Mouse (Mus musculus): ENCODE measurements around the gene Pitpnc1.
A peak's percentile ranks its signal among the peaks of the same experiment; 100 is the strongest.

Gene Pitpnc1

DNA sequence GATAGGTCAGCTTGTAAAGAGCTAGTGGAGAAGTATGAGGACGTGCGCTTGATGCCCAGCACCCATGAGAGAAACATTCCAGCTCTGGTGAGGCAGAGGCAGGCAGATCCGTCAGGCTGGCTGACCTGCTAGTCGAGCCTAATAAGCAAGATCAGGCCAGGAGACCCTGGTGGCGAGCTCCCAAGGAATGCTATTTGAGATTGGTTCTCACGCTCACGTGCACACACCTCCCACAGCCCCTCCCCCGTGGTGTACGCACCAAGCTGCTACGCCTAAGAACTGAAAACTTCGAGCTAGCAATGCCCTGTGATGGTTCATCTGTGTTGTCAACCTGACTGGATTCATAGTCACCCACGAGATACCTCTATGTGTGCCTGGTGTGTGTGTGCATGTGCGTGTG, 148.3 kb downstream of the Pitpnc1 start:
- DNase-seq = no peak

DNA sequence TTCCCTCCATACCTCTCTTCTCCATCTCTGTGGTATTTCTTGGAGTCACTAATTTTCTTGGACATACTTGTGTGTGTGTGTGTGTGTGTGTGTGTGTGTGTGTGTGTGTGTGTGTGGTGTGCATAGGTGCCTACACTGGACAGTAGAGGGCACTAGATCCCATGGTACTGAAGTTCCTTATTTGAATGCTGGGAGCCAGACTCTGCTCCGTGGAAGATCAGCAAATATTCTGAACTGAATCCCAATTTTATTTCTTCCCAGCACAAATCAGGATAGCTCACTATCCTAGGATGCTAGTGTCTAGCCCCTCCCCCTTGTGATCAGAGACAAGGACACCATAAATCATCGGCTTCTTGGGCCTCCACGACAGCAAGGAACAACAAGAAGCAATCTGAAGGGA, 148.7 kb downstream of the Pitpnc1 start:
- DNase-seq = no peak

DNA sequence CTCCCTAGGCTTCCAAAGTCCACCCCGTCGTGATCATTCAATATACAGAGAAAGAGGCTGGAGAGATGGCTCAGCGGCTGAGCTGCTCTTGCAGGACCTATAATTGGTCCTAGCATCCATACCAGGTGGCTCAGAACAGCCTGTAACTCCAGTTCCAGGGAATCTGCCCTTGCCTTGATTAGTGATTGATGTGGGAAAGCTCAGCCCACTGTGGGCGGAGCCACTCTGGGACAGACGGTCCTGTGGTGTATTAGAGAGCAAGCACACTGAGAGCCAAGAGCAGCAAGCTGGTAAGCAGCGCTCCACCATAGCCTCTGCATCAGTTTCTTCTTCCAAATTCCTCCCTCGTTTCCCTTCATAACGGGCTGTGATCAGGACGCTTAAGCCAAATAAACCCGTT, 150.6 kb downstream of the Pitpnc1 start:
- no peak for DNase-seq

DNA sequence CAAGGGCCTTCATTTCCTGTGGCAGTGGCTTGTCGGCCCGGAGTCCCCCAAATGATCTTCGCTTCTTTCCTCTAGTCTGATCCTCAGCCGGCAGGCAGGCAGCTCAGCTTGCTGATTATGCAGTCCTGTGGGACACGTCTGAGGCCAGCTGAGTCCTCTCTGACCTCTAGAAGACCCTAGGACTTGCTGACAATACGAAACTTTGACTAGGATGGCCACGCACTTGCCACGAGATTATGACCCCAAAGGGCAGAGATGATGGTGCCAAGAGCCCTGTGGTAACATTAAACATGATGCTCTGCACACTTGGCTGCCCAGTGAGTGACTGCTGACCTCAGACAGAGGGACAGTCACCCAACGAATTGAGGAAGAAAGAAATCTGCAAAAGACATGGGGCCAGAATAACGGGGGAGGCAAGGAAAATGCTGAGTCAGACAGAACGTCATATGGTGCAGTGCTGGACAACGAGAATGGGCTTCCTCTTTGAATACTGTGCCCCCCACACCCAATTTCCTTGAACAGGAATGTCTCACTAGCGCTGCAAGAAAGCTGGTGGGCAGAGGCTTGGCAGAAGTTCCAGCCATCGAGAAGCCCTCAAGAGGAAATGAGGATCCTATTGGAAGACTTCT, 152.7 kb downstream of the Pitpnc1 start:
- DNase-seq = no peak

DNA sequence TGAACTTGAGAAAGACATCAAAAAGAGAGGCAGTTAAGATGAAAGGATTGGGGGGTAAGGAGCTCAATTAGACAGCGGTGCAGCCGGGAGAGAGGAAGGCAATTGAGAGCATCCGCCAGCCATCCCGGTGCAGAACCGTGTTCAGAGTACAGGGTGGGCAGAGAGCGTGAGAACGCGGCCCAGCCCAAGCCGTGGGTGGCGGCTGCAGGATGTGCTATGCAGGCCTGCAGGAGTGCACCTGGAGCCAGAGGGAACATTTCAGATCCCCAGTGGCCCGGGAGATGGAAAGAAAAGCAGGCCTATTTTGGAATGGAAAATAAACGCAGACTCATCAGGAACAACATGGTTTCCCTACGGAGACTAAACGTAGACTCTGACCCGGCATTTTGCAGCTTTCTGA, 155.0 kb downstream of the Pitpnc1 start:
- no peak for DNase-seq

DNA sequence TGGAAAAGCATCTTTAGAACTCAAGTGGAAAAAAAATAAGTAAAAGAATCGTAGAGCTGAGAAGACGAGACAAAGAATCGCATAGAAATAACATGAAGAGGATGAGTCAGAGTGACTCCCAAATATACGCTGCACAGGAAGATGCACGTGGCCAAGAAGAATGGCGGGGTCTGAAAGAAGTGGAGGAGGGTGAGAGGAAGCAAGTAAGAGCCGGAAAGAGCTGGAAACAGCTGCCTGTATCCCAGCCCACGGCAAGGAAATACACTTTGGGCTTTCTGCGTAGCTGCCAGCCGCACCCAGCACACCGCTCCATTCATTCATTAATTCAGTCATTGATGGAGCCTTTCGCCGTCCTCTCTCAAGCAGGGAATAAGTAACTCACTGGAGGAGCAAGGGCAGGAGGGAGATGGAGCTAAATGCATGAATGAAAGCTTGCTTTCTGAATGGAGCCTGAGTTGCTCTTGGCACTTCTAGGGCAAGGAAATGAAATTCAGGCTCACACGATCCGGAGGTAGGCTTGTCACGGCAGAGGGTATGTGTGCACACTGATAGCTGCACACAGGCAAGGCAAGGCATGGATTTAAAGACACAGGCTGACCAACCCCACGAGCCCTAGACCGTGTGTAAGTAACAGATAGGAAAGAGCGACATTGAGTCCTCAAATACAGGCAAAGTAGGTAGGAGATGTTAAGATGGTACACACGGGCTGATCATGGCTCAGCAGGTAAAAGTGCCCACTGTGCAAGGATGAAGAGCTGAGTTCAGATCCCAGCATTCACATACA, 160.0 kb downstream of the Pitpnc1 start:
- no peak for DNase-seq

DNA sequence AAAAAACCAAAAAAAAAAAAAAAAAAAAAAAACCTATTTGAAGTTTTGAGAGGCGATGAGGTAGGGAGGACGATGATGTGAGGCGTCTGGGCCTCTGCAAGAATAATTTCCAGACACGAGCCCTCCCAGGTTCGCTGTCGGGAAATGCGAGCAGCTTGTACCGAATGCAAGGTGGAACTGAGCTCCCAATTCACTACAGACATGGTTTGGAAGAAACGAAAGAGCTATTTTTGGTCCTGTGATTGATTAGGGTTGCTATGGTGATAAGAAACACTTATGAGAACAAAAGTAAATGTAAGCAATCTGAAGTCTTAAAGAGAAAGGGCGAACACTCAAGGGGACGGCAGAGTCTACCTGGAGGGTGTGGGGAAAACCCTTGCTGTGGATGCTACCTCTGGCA, 164.3 kb downstream of the Pitpnc1 start:
- no peak for DNase-seq

DNA sequence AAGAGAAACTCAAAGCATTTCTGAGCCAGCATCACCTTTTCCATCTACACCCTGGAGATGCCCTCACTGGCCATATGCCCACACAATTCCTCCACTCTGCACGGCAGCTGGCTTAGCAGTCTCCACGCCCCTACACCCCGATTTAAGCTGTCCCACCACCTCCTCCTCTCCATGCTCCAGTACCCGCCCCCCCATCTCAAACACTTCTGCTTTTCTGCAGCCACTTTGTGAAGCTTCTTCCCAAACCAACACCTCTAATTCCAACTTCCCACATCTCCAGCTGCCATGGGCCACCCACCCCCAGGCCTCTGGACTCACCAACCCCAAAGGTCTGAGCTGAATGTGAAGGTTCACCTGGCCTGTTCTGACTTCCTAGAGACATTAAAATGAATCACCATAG, 168.4 kb downstream of the Pitpnc1 start:
- no peak for DNase-seq

DNA sequence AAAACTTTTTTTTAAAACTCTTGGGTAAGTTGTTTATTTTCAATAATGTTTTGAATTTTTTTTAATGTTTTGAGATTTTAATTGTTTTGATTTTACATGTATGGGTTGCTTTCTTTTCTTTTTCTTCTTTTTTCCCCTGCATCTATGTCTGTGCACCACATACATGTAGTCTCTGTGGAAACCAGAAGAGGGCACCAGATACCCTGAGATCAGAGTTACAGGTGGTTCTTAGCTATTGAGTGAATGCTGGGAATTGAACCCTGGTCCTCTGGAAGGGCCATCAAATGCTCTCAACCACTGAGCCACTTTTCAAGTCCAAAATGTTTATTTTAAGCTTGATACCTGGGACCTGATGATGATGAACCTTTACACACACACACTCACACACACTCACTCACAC, 170.3 kb downstream of the Pitpnc1 start:
- no peak for DNase-seq

DNA sequence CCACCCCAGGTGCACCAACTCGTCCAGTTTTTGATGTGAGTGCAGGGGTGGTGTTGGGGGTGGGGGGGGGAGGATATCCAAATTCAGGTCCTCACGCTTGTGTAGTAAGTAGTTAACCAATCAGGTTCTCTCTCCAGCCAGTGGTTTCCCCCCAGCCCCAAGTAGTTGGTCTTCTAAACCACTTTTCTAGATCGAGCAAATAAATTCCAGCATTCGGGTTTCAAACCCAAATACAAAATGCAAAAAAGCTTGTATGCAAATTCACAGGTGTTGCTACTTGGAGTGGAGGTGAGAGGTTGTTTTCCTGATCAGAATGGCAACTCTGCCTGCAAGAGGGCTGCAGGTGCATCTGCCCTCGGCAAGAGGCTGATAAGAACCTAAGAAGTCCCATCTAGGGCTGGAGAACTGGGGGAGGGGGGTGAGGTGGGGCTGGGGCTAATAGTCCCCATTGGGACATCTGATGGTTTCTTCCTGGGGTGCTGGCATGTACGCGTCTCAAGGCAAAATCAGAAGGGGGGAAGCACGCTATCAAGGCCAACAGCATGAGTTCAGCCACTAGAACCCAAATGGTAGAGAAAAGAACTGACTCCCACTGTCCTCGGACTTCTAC, 170.9 kb downstream of the Pitpnc1 start:
- no peak for DNase-seq

DNA sequence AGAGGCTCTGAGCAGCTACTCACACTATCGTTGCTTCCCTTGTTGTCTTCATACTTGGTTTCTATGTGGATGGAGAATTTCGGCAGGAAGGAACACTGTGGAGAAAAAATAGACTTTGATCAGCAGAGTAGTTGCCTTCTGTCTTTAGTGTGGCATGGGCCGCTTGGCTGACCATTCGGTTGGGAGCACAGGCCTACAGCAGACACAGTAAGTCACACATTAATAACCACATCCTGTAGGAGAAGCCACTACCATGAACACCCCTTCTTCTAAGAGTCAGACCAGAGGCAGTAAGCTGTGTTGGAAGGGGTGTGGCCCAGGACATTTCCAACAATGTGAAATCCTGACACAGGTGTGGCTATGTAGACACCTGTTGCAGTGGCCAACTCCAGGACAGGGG, 174.3 kb downstream of the Pitpnc1 start:
- DNase-seq = no peak

DNA sequence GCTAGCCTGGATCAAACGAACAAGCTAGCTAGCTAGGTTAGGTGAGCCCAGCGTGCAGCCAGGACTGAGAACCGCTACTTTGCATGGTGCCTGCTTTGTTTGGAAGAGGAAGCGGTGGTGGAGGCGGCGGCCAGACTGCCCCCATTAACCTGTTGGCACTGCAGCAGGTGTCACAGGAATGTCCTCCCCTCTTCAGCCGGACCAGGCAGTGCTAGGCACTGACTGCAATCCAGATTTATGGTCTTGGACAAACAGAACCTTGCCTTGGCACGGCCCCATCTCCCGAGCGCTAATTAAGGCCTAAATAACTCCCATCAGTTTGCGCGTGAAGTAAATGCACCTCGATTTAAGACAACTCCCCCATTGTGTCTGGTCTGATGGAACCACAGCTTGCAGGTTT, 178.5 kb downstream of the Pitpnc1 start:
- no peak for DNase-seq

DNA sequence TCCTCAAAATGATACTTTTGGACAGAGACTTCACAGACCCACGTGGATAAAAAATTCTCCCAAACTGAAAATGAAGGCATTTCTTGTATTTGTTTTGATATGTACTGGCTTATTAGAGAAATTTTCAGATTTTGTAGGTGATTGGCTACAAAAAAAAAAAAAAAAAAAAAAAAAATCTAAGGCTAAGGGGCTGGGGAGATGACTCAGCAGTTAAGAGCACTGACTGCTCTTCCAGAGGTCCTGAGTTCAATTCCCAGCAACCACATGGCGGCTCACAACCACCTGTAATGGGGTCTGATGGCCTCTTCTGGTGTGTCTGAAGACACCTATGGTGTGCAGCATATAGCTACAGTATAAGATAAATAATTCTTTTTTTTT, 182.3 kb downstream of the Pitpnc1 start:
- DNase-seq = no peak

DNA sequence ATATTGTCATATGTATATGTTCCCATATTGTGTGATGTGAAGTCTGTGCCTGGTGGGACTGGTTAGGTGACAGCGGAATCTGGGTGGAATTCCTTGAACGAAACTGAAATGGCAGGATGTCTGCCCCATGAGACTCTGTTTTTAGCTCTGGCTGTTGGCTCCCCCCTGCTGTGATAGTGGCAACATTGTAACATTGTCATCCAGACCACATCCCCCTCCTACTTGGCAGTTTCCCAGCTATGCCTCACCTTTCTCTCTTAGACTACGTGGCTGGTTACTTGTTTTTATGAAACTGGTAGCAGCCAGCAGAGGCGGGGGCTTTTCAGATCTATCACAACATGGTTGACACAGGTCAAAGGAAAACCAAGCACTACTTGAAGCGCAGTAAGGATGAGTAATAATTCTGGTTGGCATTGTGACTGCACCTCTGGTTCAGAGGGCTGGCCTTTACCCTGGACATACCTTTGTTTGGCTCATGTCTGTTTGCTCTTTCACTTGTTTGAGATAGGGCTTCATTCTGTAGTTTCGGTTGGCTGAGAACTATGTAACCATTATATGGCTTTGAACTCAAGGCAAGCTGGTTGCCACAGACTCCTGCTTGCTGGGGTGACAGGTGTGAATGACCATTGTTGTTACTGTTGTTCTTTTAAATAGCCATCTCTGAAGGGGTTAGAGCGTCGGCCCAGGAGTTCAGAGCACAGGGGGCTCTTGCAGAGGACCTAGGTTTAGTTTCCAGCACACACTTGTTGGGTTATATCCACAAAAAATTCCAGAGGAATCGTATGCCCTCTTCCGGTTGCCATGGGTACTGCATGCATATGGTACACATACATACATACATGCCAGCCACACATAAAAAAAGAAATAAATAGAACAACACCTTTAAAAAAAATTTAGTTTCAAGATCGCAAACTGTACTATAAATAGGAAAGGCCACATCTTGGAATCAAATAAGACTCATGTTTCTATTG, 183.0 kb downstream of the Pitpnc1 start:
- no peak for DNase-seq

DNA sequence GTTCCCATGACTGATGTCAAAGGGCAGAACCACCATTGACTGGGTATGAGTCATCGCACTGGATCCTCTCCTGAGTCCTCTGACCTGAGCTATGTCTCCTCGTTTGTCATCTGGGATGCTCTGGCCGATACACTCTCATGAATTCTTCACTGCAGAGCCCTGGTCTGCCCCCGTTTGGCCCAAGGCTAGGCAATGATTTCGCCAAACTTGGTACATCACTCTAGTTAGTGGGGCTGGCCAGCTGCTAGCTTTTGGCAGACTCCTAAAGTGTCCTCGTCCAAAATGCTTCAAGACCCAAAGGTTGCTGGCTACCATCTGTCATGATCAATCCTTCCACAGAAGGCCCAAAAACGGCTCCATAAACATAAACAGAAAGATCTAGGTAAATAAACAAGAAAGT, 184.8 kb downstream of the Pitpnc1 start:
- DNase-seq = no peak

DNA sequence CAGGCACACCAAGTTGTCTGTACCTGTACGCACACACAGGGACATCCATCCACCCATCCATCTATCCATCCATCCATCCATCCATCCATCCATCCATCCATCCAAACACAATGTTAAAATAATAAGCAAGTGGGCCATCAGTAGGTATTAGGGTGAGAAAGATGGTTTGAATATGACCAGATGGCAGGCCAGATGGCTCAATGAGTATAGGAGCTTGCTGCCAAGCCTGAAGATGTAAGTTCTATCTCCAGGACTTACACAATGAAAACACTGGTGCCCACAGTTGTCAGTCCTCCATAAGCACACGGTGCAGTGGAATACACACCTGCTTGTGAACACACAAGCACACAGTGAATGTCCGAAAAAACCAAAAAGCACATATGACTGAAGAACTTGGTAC, 186.9 kb downstream of the Pitpnc1 start:
- DNase-seq = no peak

DNA sequence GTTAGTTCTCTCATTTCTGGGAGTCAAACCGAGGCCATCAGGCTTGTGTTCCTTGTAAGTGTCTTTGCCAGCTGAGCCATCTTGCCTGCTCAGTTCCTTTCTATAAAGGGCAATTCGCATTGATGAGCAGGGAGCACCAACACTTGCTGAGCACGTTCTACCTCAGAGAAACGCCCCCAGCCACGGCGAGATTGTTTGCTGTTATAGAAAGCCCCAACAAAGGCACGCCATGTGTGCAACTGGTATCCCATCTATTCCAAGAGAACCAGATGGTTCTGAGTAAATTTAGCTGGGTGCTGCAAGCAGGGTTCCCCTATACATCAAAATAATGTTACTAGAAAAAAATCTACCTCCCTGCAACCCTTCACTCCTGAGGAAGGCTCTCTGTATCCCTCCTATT, 188.0 kb downstream of the Pitpnc1 start:
- peak; percentile 42 for DNase-seq

DNA sequence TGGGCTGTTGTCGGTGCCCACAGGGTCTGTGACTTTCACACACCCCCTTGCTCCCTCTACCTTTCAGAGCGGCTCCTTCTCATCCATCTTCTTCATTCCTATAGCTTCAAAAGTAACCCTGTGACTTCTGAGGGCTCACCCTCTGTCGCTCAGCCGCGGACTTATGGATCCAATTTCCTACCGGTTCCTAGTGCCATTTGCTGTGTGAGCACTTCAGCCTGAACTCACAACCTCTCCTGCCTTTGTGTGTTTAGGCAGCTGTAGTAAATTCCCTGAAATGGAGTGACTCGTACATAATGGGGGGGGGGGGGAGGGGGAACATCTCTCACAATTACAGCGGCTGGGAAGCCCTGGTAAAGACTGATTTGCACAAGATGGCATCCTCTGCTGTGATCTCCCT, 191.2 kb downstream of the Pitpnc1 start:
- no peak for DNase-seq

DNA sequence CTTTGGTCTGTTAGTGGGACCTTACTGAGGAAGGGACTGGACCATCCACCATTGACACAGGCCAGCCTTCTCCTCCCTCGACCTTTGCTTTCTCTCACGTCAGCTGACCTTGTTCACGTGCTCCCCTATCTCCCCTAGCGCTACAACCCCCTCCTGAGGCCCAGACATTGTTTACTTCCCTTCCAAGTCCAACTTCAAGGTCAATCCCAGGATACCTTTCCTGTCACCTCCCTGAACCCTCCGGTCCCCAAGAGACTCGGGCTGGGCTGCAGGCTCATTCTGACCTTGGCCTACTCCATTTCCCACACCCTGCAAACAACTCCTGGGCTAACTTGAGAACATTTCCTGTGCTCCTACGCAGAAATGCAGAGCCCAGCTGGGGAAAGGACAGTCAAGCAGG, 193.6 kb downstream of the Pitpnc1 start:
- DNase-seq = no peak

DNA sequence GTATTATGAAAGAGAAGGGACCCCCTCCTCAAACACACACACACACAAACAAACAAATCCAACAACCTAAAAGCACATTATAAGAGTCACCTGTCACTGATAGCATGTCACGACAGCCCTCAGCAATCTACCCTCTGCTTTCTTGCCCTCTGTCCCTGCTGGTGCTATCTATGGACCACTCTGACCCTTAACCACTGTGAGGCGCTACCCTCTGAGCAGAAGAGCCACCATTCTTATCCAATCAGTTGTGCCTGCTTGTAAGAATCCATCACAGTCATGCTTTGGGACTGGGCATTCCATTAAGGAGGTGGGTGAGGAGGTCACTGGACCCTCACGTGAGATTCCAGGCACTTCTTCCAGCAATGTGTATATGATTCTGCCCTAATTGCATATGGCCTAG, 194.2 kb downstream of the Pitpnc1 start:
- DNase-seq = no peak

DNA sequence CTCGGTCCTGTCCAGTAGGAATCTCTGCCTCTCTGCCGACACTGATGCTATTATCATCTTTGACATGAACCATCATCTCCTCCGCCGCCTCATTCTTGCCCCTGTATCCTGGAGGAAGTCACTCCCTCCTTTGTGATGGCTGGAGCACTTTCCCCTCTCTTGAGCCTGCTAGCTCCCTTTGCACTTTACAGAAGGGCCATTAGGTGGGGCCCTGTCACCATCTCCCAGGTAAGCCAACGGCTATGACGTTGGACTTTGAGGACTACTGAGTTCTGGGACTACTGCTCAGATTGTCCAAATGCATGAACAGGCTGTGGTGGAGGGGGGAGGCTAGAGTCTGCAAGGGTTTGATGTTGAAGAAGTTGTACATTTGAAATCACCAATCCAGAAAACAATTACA, 194.6 kb downstream of the Pitpnc1 start:
- no peak for DNase-seq

DNA sequence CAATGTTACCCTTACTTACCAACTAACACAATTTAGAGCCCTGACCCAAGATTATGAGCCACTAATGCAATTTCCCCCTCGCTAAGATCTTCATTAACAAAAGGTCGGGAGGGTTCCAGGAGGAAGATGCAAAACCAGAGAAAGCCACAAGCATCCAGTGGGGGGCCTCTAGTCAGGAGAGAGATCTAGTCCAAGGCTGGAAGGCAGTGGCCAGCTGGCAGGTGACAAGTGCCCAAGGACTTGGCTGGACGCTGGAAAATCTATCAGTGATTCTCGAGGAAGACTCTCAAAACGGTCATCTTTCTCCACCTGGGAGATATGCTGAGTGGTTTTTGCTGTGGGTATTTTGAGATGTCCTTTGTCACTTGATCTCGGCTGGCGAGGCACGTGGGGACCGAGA, 196.3 kb downstream of the Pitpnc1 start:
- DNase-seq = no peak

DNA sequence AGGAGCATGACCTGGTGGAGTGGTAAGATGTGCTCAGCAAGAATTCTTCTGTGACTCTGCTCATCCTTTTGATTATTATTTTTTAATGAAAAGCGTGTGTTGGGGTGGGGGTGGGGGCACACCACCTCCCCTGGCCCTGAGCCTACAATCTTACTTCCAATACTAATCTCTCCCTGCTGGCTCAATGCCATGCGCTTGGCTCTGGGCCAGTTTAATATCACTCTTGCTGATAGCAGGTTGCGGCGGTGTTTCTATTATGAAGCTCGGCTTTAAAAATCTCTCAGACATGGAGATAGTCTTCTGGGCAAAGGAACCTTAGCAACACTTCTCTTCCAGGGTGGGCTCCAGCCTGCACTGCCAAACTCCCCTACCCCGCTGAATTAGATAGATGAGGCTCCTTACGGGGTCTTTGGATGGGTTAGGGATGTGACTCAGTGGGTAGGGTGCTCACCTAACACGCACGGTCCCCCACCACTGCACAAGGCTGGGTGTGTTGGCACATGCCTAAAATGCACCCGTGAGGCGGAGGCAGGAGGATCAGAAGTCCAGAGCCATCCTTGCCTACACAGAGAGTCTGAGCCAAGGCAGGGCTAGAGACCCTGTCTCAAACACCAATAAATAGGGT, 198.0 kb downstream of the Pitpnc1 start:
- peak; percentile 36 for DNase-seq

All from right cerebral cortex, postnatal 14 days (tissue).